Mouse (Mus musculus) adrenal gland, postnatal 4 days (tissue): ENCODE data around the gene E130218I03Rik. TPM values are rescaled to one million over a fixed set of nuclear protein-coding genes. Genes with fewer than 3 reads are reported as not detected.
A peak's percentile ranks its signal among the peaks of the same experiment; 100 is the strongest.

Experiments
- DNase-seq, 2 experiments: peaks; one replicate each; pipeline ENCODE4 v3.0.0; 2021 to 2022; ENCODE audit warnings: low spot score in 2 of 2, mixed read lengths in 2 of 2
- total RNA-seq, 2 experiments: library from RNA; stranded (reverse); gene quantifications; 2 replicates each; pipeline ENCODE4 v1.2.3; 2021

The E130218I03Rik gene
- total RNA-seq, 2 experiments from 2014 or later, result not detected

DNA sequence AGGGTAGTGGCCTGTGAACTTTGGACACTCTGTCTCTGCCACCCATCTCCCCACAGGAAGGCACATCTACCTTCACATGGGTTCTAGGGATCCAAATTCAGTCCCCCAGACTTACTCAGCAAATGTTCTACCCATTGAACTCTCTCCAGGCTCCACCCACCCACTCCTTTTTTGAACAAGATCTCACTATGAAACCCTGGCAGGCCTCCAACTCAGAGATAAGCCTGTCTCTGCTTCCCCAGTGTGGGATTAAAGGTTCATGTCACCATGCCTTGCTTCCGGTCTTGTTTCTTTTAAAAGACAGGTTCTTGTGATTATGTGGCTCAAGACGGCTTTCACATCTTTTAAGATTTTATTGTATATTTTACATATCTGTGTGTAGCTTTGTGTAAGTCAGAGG, 41.5 kb downstream of the E130218I03Rik start:
- no peak for DNase-seq

DNA sequence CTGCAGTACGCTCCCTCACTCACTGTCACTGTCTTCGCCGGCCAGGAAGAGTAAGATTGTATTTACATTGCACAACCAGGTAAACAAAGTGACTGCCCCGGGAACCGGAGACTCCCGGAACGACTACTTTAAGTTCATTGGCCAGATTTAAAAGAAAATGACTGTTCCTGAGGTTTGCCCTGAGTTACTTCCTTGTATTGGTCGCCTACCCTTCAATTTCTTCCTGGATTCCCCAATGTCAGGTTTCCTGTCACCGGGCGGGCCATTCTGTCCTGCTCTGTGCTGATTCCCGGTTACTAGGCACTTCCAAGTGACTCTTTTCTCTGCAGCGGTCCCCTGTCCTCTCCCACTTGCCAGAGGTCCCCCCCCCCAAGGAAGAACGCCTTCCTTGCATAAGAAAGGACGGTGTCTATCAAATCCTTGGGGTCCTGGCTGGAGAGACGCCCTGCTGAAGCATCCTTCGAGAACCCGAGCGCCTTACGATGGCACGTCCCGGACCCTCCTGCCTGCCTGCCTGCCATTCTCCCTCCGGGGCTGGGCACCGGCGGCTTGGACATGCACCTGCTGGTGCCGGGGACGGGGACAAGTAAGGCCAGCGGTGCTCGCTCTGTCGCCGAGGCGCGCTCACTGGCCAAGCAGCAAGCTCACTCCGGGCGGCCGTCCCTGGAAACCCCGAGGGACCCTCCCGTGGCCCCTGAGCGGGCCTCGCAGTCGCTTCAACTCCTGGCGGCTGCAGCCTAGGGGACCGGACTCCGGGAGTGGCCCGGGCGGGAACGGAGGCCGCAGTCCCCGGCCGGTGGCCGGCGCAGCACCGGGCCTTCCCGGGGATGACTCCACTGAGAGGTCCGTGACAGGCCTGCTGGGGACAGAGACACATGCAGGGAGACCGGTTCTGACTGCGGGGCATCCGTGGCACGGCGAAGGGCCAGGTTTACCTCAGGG, 43.0 kb downstream of the E130218I03Rik start:
- DNase-seq, result peak in 1 of 2 experiments; percentile 12

DNA sequence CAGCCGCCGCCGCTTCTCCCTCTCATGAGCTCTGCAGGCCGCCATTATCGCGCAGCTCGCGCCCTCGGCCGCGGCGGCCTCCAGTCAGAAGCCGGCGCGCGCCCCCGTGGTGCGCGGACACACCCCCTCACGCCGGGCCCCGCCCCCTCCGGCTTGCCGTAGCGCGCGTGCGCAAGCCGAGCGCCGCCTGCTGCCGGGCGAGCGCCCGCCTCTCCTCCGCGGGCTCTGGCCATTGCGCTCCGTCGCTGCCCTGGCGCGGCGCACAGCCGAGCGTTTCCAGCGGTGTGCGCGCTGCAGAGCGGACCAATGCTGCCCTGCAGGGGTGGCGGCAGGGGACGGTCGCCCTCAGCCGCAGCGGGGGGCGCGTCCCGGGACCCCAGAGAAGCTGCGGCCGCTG, 43.7 kb downstream of the E130218I03Rik start:
- peak; percentile 94 to 100 for DNase-seq

GRCm38 (mm10) chr4:134287575-134288025, 44.1 kb downstream of the E130218I03Rik start, which contains the start of gene Pdik1l:
Gene Pdik1l, minus strand, starts transcription at chr4:134287895.
- DNase-seq, result peak; percentile 43 to 50

GRCm38 (mm10) chr4:134288397-134289256, 45.2 kb downstream of the E130218I03Rik start:
- DNase-seq, result no peak

GRCm38 (mm10) chr4:134292067-134292466, 48.6 kb downstream of the E130218I03Rik start:
- DNase-seq, result peak; percentile 39 to 52

GRCm38 (mm10) chr4:134293061-134293691, 49.7 kb downstream of the E130218I03Rik start:
- DNase-seq, result no peak

DNA sequence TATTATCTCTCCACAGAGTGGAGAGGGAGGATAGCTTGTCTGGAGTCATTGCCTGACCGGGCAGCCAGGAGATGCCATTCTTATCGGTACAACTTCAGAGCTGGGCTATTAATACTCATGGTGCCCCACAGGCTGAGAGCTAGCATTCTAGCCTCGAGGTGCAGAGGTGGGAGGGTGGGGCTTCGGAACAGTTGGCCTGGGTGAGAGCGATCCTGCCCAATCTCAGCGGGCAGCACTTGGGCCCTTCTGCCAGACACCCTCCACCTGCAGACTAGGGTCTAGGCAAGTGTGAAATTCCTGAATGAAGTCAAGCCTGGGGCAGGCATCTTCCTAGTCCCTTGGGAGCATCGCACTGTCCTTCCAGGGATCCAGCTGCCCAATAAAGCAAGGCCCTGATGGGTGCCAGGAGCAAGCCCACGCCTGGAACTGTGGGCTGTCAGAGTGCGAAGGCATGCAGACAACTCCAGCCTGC, 50.3 kb downstream of the E130218I03Rik start:
- DNase-seq, result no peak

Other genes starting within 250 kb of the E130218I03Rik start
- gene Dhdds, start 242.7 kb upstream of the E130218I03Rik start, total RNA-seq, result 10 to 100 TPM; 42.9 to 46.3 TPM
- gene Lin28a, start 224.8 kb upstream of the E130218I03Rik start, total RNA-seq, result under 1 TPM; 0.50 to 0.73 TPM
- not detected for gene Zfp683, start 189.8 kb upstream of the E130218I03Rik start, total RNA-seq
- under 1 TPM; 0.25 to 0.28 TPM for gene Crybg2, start 182.8 kb upstream of the E130218I03Rik start, total RNA-seq
- 10 to 100 TPM; 10.1 to 14.4 TPM for gene Cd52, start 148.6 kb upstream of the E130218I03Rik start, total RNA-seq
- gene Ubxn11, start 141.1 kb upstream of the E130218I03Rik start, total RNA-seq, result 10 to 100 TPM in 1 of 2 experiments, 1 to 10 TPM in 1; 9.4 to 13.4 TPM
- 100 to 1,000 TPM; 108 to 111 TPM for gene Sh3bgrl3, start 114.9 kb upstream of the E130218I03Rik start, total RNA-seq
- gene Cep85, start 56.5 kb upstream of the E130218I03Rik start, total RNA-seq, result 10 to 100 TPM; 26.1 to 26.6 TPM
- not detected for gene Gm7534, start 40.7 kb upstream of the E130218I03Rik start, total RNA-seq
- gene Catsper4, start 16.3 kb upstream of the E130218I03Rik start, total RNA-seq, result not detected
- gene Cnksr1, start 5.3 kb upstream of the E130218I03Rik start, total RNA-seq, result 1 to 10 TPM in 1 of 2 experiments, under 1 TPM in 1; 0.34 to 3.0 TPM
- gene Zfp593, start 1.9 kb downstream of the E130218I03Rik start, total RNA-seq, result 10 to 100 TPM; 11.3 to 12.5 TPM
- gene Gm30191, start 3.3 kb downstream of the E130218I03Rik start, total RNA-seq, result not detected
- 10 to 100 TPM in 1 of 2 experiments, 1 to 10 TPM in 1; 9.4 to 10.8 TPM for gene Grrp1, start 10.4 kb downstream of the E130218I03Rik start, total RNA-seq
- 10 to 100 TPM; 23.2 to 24.5 TPM for gene Pdik1l, start 44.2 kb downstream of the E130218I03Rik start, total RNA-seq
- 1 to 10 TPM in 1 of 2 experiments, under 1 TPM in 1; 0.56 to 2.1 TPM for gene Trim63, start 71.5 kb downstream of the E130218I03Rik start, total RNA-seq
- gene Slc30a2, start 99.5 kb downstream of the E130218I03Rik start, total RNA-seq, result 10 to 100 TPM; 33.4 to 35.2 TPM
- 1 to 10 TPM; 1.4 to 1.5 TPM for gene Extl1, start 140.2 kb downstream of the E130218I03Rik start, total RNA-seq
- 10 to 100 TPM; 13.9 to 14.9 TPM for gene Pafah2, start 152.7 kb downstream of the E130218I03Rik start, total RNA-seq
- 100 to 1,000 TPM; 233 to 289 TPM for gene Stmn1, start 224.7 kb downstream of the E130218I03Rik start, total RNA-seq